Mouse (Mus musculus) forebrain, embryonic 11.5 days (tissue): Measurements from ENCODE around the gene Mdfic. TPM values are rescaled to one million over a fixed set of nuclear protein-coding genes. Genes with fewer than 3 reads are reported as not detected.
"Not testable (repeated sequence)": the region's sequence is repeated elsewhere in the genome, so short reads cannot be mapped to it uniquely, and the experiment has no call there.

Source experiments
- ATAC-seq: fragments of 200-750 bp; cut with Nextera tagmentation; replicated peaks from 2 replicates; pipeline ENCODE4 v1.8.0; 2017; ENCODE audit warnings: moderate TSS enrichment; ENCODE audit not compliant: low FRiP score
- DNase-seq: peaks from one replicate; pipeline ENCODE4 v3.0.0-alpha.2; 2017; ENCODE audit warnings: low spot score
- H3K27ac ChIP-seq: fragments of 300-500 bp; sonication (generic); 2 replicates; pipeline ENCODE4 v1.5.1; 2014; ENCODE audit warnings: low read depth, low read length
- H3K27me3 ChIP-seq: fragments of 300-500 bp; sonication (generic); 2 replicates; pipeline ENCODE4 v1.6.1; 2014; ENCODE audit warnings: mild to moderate bottlenecking, low read length, mixed read lengths; ENCODE audit not compliant: control insufficient read depth, insufficient read depth
- H3K36me3 ChIP-seq: fragments of 300-500 bp; sonication (generic); 2 replicates; pipeline ENCODE4 v1.6.1; 2014; ENCODE audit warnings: mild to moderate bottlenecking, low read length, moderate library complexity, mixed read lengths; ENCODE audit not compliant: control insufficient read depth, insufficient read depth
- H3K4me1 ChIP-seq: fragments of 300-500 bp; sonication (generic); replicated peaks from 2 replicates; pipeline ENCODE4 v1.6.1; 2014; ENCODE audit warnings: low read length, mixed read lengths; ENCODE audit not compliant: control insufficient read depth, insufficient read depth
- H3K4me2 ChIP-seq: fragments of 300-500 bp; sonication (generic); 2 replicates; pipeline ENCODE4 v1.6.1; 2014; ENCODE audit warnings: low read depth, mild to moderate bottlenecking, low read length, moderate library complexity, mixed read lengths; ENCODE audit not compliant: severe bottlenecking
- H3K4me3 ChIP-seq: fragments of 300-500 bp; sonication (generic); 2 replicates; pipeline ENCODE4 v1.5.1; 2014; ENCODE audit warnings: low read depth, low read length
- H3K9ac ChIP-seq: fragments of 300-500 bp; sonication (generic); 2 replicates; pipeline ENCODE4 v1.6.1; 2014; ENCODE audit warnings: low read length
- H3K9me3 ChIP-seq: fragments of 300-500 bp; sonication (generic); 2 replicates; pipeline ENCODE4 v1.6.1; 2016; ENCODE audit warnings: low read length, mixed read lengths; ENCODE audit not compliant: control insufficient read depth
- WGBS: fragments of 180-500 bp; shearing (Covaris S2); extraction: QIAGEN DNeasy Blood & Tissue Kit; methylation state at CpG from one replicate; pipeline ENCODE4 v1.1.7; 2014; 5-methylcytosine and 5-hydroxymethylcytosine counted together
- polyA plus RNA-seq: library from polyadenylated mRNA; unstranded; fragments of >200 nt; fragmentation: Nextera tagmentation; extraction: Ambion mirVana; gene quantifications from 2 replicates; pipeline ENCODE4 v1.2.1, GENCODE M21; 2014

The Mdfic gene
- polyA plus RNA-seq, 1 experiment from 2014 or later = 5.7 TPM

DNA sequence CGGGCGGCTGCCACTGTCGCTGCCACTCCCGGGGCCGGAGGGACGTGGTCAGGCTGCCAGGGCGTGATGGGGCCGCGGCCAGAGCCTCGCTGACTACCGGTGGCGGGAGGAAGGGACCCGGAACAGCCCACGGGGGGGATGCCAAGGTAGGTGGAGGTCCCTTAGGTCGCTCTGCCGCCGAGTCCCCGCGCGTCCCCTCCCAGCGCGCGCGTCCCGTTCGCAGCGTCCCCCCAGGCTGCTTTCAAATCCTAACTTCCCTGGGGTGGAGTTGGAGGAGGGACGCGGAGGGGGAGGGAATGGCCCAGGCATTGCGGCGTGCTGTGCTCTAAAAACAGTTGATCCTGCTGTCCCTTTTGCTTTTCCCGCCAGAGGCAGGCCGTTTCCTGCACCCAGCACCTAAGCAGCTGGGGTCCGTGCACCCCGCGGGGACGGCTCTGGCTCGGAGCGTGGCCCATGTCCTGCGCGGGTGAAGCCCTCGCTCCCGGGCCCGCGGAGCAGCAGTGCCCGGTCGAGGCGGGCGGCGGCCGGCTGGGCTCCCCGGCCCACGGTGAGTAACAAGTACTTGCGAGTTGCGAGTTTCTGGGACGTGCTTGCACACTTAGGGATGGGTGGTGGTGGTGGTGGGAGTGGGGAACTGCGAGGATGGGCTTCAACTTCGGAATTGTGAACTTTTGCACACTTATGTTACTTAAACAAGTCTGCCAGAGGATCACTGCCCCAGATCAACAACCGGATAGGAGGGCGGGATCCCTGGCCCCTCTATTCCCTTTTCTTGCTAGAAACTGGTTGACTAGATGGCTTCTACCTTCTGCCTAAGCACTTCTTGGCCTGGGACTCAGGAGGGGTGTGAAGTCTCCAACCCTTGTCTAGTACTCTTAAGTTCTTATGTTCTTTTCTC is 606 bp downstream of the Mdfic start:
- H3K27me3 ChIP-seq = peaks cover 2% of the 10 kb centered on the region; the same call in 1 of the 2 replicates
- no peaks in the 10 kb centered on the region for H3K36me3 ChIP-seq
- DNase-seq = peak; percentile 78
- H3K4me3 ChIP-seq = peak overlapping the region; percentile 60
- H3K4me2 ChIP-seq = peak overlapping the region; percentile 97
- under 1% methylated on average over 55 of the region's 60 CpGs for WGBS
- H3K27ac ChIP-seq = no peak overlapping the region
- H3K9ac ChIP-seq = peak overlapping the region; percentile 86
- no peaks in the 10 kb centered on the region for H3K9me3 ChIP-seq
- H3K4me1 ChIP-seq = 0 out of 2 replicates have a peak, but pooled peaks cover 2% of the 10 kb centered on the region
- ATAC-seq = peak; percentile 83

DNA sequence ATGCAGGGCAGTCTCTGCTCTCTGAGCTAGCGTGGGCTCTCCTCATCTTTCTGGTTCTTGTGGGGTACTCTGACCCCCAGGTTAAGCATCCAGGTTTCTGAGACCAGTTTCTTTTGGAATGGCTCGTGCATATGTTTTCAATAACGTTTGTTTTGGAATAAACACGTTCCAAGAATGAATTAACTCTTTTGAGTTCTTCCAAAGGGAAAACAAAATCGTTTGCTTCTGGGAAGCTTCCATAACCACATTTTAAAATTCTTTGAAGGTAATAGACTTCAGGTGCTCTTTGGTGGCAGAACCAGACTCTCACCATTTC is 1.2 kb downstream of the Mdfic start:
- no peaks in the 10 kb centered on the region for H3K9me3 ChIP-seq
- H3K9ac ChIP-seq = peak overlapping the region; percentile 86
- H3K4me1 ChIP-seq = 0 out of 2 replicates have a peak, but pooled peaks cover 2% of the 10 kb centered on the region
- no peak; the same call in 1 of the 2 replicates for ATAC-seq
- no peak for DNase-seq
- H3K36me3 ChIP-seq = no peaks in the 10 kb centered on the region
- whole genome bisulfite sequencing = 32% methylated on average over 5 of the region's 5 CpGs
- no peak overlapping the region for H3K27ac ChIP-seq
- H3K4me3 ChIP-seq = peak overlapping the region; percentile 60
- H3K27me3 ChIP-seq = peaks cover 2% of the 10 kb centered on the region; the same call in 1 of the 2 replicates
- H3K4me2 ChIP-seq = peak overlapping the region; percentile 97

DNA sequence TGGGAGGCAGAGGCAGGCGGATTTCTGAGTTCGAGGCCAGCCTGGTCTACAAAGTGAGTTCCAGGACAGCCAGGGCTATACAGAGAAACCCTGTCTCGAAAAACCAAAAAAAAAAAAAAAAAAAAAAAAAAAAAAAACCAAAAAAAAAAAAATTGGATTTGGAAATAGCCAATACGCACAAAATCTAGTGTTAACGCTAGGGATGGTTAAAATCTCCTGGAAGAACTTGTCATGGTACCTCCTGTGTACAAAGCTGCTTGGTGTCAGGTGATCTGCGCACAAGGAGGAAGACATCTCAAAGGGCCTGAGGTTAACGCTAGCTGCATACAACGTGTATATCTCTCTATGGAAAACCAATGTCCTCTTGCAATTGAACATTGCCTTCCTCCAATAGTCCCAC is 2.2 kb downstream of the Mdfic start:
- not testable (repeated sequence) for H3K4me2 ChIP-seq, DNase-seq, ATAC-seq, H3K4me3 ChIP-seq, H3K9me3 ChIP-seq, H3K4me1 ChIP-seq, H3K36me3 ChIP-seq, H3K27me3 ChIP-seq, H3K9ac ChIP-seq, H3K27ac ChIP-seq
- 89% methylated on average over 8 of the region's 8 CpGs for WGBS

DNA sequence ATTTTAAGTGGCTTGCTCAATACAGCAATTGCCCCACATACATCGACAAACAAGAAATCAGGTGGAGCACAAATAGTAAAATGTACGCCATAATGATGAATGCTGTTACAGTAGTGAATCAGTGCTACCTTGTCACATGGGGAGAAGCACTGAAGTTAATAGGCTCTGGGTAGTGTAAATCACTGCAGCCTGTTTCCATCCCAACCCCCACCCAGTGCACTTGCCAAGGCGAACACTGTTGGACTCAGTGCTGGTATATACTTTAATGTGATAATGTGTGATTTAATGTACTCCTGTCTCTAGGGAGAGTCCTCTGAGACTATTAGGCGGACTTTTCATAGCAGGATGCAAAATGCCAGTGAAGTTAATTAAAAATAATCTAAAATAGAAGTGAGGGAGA is 3.8 kb downstream of the Mdfic start:
- H3K36me3 ChIP-seq = no peaks in the 10 kb centered on the region
- no peaks in the 10 kb centered on the region for H3K9me3 ChIP-seq
- no peak overlapping the region for H3K4me2 ChIP-seq
- H3K9ac ChIP-seq = no peak overlapping the region
- 0 out of 2 replicates have a peak, but pooled peaks cover 2% of the 10 kb centered on the region for H3K4me1 ChIP-seq
- peaks cover 2% of the 10 kb centered on the region; the same call in 1 of the 2 replicates for H3K27me3 ChIP-seq
- ATAC-seq (no peak), DNase-seq (no peak)
- H3K4me3 ChIP-seq = no peak overlapping the region
- no peak overlapping the region for H3K27ac ChIP-seq
- 86% methylated on average over 4 of the region's 4 CpGs for WGBS

DNA sequence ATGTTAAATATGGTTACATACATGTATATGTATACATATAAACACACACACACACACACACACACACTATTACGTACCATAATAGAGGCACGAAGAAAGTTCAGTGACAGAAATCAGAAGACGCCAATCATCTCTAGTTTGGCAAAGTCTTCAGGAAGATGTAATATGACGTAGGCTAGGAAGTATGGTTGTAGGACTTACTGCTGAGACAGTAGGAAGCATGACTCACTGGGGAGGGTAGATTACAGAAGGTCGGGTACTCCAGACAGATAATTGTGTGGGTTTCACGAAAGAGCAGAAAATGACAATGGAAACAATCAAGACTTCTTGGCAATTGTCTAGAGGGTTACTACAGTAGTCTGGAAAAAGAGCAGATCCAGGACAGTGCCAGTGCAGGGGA is 6.0 kb downstream of the Mdfic start:
- no peaks in the 10 kb centered on the region for H3K9me3 ChIP-seq
- no peak for ATAC-seq

DNA sequence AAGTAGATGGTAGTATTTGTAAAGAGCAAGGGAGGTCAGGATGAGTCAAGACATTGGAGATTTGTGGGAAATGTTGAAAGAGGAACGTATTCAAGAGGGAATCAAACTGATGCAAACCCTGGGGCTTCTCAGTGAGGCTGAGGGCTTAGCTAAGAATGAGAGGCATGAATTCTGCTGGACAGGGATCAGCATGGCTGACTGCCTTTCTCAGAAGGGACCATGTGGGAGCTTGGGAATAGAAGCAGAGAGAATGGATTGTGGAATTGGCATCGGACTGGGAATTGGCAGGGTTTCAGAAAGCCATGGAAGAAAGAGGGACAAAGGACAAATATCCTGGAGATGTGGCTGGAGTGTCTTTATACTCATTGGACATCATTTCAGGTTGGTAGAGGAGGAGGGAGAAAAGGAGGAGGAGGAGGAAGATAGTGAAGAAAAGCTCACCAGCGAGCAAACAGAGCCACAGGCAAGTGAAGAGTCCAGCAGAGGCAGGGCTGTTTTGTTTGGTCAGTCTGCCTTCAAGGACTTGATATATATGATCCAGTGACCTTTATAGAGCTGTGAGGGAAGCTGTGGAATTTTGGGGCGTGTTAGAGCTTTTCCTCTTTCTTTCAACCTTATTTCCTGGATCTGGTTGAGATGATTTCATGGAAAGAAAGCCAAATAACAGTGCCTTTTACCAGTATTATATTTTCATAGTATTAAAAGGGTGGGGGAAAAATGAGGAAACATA is 7.4 kb downstream of the Mdfic start:
- H3K9me3 ChIP-seq = no peaks in the 10 kb centered on the region
- 68% methylated on average over 4 of the region's 4 CpGs for WGBS
- no peaks in the 10 kb centered on the region for H3K36me3 ChIP-seq
- H3K9ac ChIP-seq = no peak overlapping the region
- H3K4me1 ChIP-seq = no peaks in the 10 kb centered on the region
- H3K4me3 ChIP-seq = no peak overlapping the region
- DNase-seq = no peak
- no peaks in the 10 kb centered on the region for H3K27me3 ChIP-seq
- no peak overlapping the region for H3K27ac ChIP-seq
- no peak for ATAC-seq
- H3K4me2 ChIP-seq = no peak overlapping the region

More for the DNA sequence above, 6.0 kb downstream of the Mdfic start:
- H3K27ac ChIP-seq = no peak overlapping the region
- H3K9ac ChIP-seq = no peak overlapping the region
- no peaks in the 10 kb centered on the region for H3K27me3 ChIP-seq
- WGBS = 89% methylated on average over 6 of the region's 6 CpGs
- H3K4me3 ChIP-seq = no peak overlapping the region
- 0 out of 2 replicates have a peak, but pooled peaks cover 2% of the 10 kb centered on the region for H3K4me1 ChIP-seq
- no peak for DNase-seq
- no peak overlapping the region for H3K4me2 ChIP-seq
- H3K36me3 ChIP-seq = no peaks in the 10 kb centered on the region

DNA sequence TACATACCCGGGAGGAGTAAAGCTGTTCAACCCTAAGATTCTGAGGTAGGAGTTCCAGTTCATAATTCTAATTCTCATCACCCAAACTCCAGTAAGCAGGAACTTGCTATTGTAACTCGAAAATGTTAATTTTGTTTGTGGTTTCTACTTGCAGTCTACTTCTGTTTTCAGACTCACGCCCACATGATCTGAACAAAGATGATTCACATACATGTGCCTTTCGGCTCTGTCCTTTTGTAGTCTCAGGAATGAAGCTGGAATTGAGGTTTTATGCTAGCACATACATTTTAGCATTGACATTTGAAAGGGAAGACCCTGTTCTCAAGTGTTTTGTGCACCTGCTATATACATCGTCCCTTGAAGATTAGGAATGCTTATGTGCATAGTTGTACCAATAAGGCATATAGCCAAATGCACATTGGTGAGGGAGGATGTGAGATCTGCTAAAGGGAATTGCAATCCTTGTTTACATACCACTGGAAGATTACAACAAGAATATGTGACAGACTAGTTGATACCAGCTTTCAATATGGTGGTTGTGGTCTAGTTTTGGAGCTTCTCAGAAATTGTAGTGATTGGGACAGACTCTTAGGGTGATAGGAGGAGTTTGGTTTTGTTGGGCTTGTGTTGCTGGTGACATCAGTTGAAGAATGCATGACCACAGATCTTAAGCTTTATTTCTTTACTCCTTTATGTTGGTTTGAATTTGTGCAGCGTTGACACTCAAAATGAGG is 8.6 kb downstream of the Mdfic start:
- H3K27me3 ChIP-seq = no peaks in the 10 kb centered on the region
- no peaks in the 10 kb centered on the region for H3K36me3 ChIP-seq
- H3K9ac ChIP-seq = no peak overlapping the region
- 92% methylated on average over 6 of the region's 6 CpGs for WGBS
- H3K4me3 ChIP-seq = no peak overlapping the region
- no peak for ATAC-seq
- no peaks in the 10 kb centered on the region for H3K4me1 ChIP-seq
- H3K4me2 ChIP-seq = no peak overlapping the region
- no peaks in the 10 kb centered on the region for H3K9me3 ChIP-seq
- H3K27ac ChIP-seq = no peak overlapping the region
- no peak for DNase-seq

DNA sequence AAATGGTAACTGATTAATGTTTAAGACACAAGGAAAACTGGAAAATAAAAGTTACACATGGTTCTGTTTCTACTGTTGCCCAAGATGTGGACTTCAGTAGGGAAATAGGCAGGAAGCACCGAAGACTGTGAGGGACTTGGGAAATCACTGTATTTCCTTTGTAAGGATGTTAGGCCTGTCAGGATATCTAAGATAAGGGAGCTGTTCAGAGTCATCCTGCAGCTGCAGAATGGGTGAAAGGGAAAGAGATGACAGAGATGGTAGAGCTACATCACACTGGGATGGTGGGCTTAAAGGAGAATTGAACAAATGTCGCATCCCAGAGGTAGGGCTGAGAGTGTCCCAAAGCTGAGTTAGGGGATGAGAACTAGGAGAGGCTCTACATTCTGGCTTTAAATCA is 9.8 kb downstream of the Mdfic start:
- Histone ChIP-seq H3K9me3 (no peaks in the 10 kb centered on the region), H3K9ac (no peak overlapping the region), H3K4me2 (no peak overlapping the region), H3K4me1 (no peaks in the 10 kb centered on the region), H3K36me3 (no peaks in the 10 kb centered on the region), H3K27me3 (no peaks in the 10 kb centered on the region), H3K4me3 (no peak overlapping the region), H3K27ac (no peak overlapping the region)
- DNase-seq (no peak), ATAC-seq (no peak)
- 97% methylated on average over 2 of the region's 2 CpGs for WGBS
